In genomic region chr1:162218530-162219180, GRCm38 (mm10) we compare ENCODE assay signal across 9 mouse cellular contexts.
DNase-seq lines count a peak whose midpoint lies in the region; ATAC-seq and TF ChIP-seq lines count a peak whose summit lies in the region.
"Had no signal": no experiment of that assay in that cellular context is flagged by ENCODE, and none has a peak within 500 bp of the region (broad histone marks: within the 10 kb centered on the region; RNA-seq: fewer than 3 reads in every experiment).

No protein-coding gene starts in this region.

- TF ChIP-seq RAD21 in CH12.LX (IDR thresholded peaks at IDR 0.05; ENCODE audit: low read depth, low read length): no peak

- no peaks in the 10 kb centered on the region for H3K79me2 ChIP-seq in CH12.LX (replicated peaks; ENCODE audit: control insufficient read depth, extremely low read depth, insufficient read depth, poor library complexity, severe bottlenecking)

- no peak for ATAC-seq in hindbrain, postnatal 0 days
- no peak for ATAC-seq in embryonic facial prominence, embryonic 13.5 days (ENCODE audit: insufficient number of reproducible peaks, insufficient read depth, low FRiP score, low TSS enrichment, low read depth)
- no peak for ATAC-seq in limb, embryonic 14.5 days (ENCODE audit: low FRiP score, low read depth)
- no peak for ATAC-seq in CD4-positive, CD25-positive, alpha-beta regulatory T cell, adult 4 months

- dilution Hi-C loops in CH12.LX (cut with MboI; ENCODE audit: extremely low pct_ligation_motif_present, extremely low pct_unique_long_range_greater_than_20kb, low sequenced_read_pairs): no loop called here

- no peaks in the 10 kb centered on the region for H3K36me3 ChIP-seq in hindbrain, embryonic 10.5 days
- H3K36me3 ChIP-seq in hindbrain, postnatal 0 days (ENCODE audit: insufficient read depth, low read length): no peaks in the 10 kb centered on the region
- no peaks in the 10 kb centered on the region for H3K36me3 ChIP-seq in CH12.LX (replicated peaks in 1 of 2; ENCODE audit: control insufficient read depth in 1 of 2, insufficient read depth in 1 of 2, low read length in 1 of 2)
- H3K36me3 ChIP-seq in embryonic facial prominence, embryonic 13.5 days: peaks cover 6% of the 10 kb centered on the region; the same call in 1 of the 2 replicates
- H3K36me3 ChIP-seq in limb, embryonic 14.5 days (ENCODE audit: control insufficient read depth, insufficient read depth, low read length): peaks cover 34% of the 10 kb centered on the region

- in situ Hi-C loops in CH12.LX (cut with MboI; ENCODE audit: low pct_ligation_motif_present, low pct_unique_long_range_greater_than_20kb, low sequenced_read_pairs): no loop called here

- H3K27me3 ChIP-seq in hindbrain, embryonic 10.5 days (ENCODE audit: insufficient read depth, poor library complexity, severe bottlenecking): peaks cover 41% of the 10 kb centered on the region
- H3K27me3 ChIP-seq in hindbrain, postnatal 0 days (ENCODE audit: insufficient read depth, low read length): no peaks in the 10 kb centered on the region
- H3K27me3 ChIP-seq in CH12.LX (replicated peaks): no peaks in the 10 kb centered on the region
- H3K27me3 ChIP-seq in embryonic facial prominence, embryonic 13.5 days: no peaks in the 10 kb centered on the region
- H3K27me3 ChIP-seq in limb, embryonic 14.5 days (ENCODE audit: control insufficient read depth, insufficient read depth, low read length): no peaks in the 10 kb centered on the region

- no peak for TF ChIP-seq POLR2A in CH12.LX (IDR thresholded peaks at IDR 0.05; ENCODE audit: low read depth, low read length)
- 0 out of 2 replicates have a peak, but pooled peaks have one; percentile 29 for TF ChIP-seq POLR2A in limb, embryonic 14.5 days (IDR thresholded peaks at IDR 0.05; ENCODE audit: borderline replicate concordance, extremely low read depth, insufficient read depth, insufficient read length)

- TF ChIP-seq EP300 in CH12.LX (IDR thresholded peaks at IDR 0.05; ENCODE audit: low read length): no peak

- whole genome bisulfite sequencing in hindbrain, embryonic 10.5 days: 61% methylated on average over 8 of the region's 8 CpGs
- WGBS in hindbrain, postnatal 0 days: 68% methylated on average over 8 of the region's 8 CpGs
- 18% methylated on average over 8 of the region's 8 CpGs for WGBS in embryonic facial prominence, embryonic 13.5 days
- 13% methylated on average over 8 of the region's 8 CpGs for WGBS in limb, embryonic 14.5 days

- H3K27ac ChIP-seq in hindbrain, embryonic 10.5 days: peak overlapping the region; percentile 85
- H3K27ac ChIP-seq in hindbrain, postnatal 0 days: no peak overlapping the region
- no peak overlapping the region for H3K27ac ChIP-seq in CH12.LX (ENCODE audit: insufficient read depth, low read depth)
- peak overlapping the region; percentile 100 for H3K27ac ChIP-seq in embryonic facial prominence, embryonic 13.5 days
- H3K27ac ChIP-seq in limb, embryonic 14.5 days (replicated peaks; ENCODE audit: low read depth, low read length): peak overlapping the region; percentile 100

- no peaks in the 10 kb centered on the region for H3K9me3 ChIP-seq in hindbrain, embryonic 10.5 days
- H3K9me3 ChIP-seq in hindbrain, postnatal 0 days (ENCODE audit: low read length): no peaks in the 10 kb centered on the region
- no peaks in the 10 kb centered on the region for H3K9me3 ChIP-seq in CH12.LX (replicated peaks; ENCODE audit: low read length)
- H3K9me3 ChIP-seq in embryonic facial prominence, embryonic 13.5 days: no peaks in the 10 kb centered on the region
- no peaks in the 10 kb centered on the region for H3K9me3 ChIP-seq in limb, embryonic 14.5 days (ENCODE audit: control insufficient read depth, low read length)

- no peak for DNase-seq in hindbrain, embryonic 10.5 days (ENCODE audit: low spot score)
- DNase-seq in hindbrain, postnatal 0 days (ENCODE audit: low spot score): no peak
- no peak for DNase-seq in CH12.LX (ENCODE audit: extremely low read depth)
- peak; percentile 58 for DNase-seq in limb, embryonic 14.5 days (ENCODE audit: low spot score)
- DNase-seq in layer of hippocampus, adult 18-20 months (ENCODE audit: low spot score in 2 of 2): no peak
- no peak for DNase-seq in ovary, postnatal 36 days (ENCODE audit: low spot score)
- DNase-seq: cerebellum, adult 9-11 months had no signal

- H3K4me1 ChIP-seq in hindbrain, embryonic 10.5 days (replicated peaks): peaks cover 21% of the 10 kb centered on the region
- H3K4me1 ChIP-seq in hindbrain, postnatal 0 days (ENCODE audit: insufficient read depth, low read length): no peaks in the 10 kb centered on the region
- peaks cover 6 to 14% of the 10 kb centered on the region in 2 experiments; a peak in 3 of 4 replicates for H3K4me1 ChIP-seq in CH12.LX (ENCODE audit: control insufficient read depth in 1 of 2, insufficient read depth in 2 of 2)
- H3K4me1 ChIP-seq in embryonic facial prominence, embryonic 13.5 days: peaks cover 30% of the 10 kb centered on the region
- peaks cover 22% of the 10 kb centered on the region for H3K4me1 ChIP-seq in limb, embryonic 14.5 days (ENCODE audit: control insufficient read depth, insufficient read depth, low read length)

- H3K9ac ChIP-seq in hindbrain, postnatal 0 days (replicated peaks; ENCODE audit: low read length): no peak overlapping the region
- H3K9ac ChIP-seq in CH12.LX (ENCODE audit: insufficient read depth, low read depth): no peak overlapping the region
- peak overlapping the region; percentile 100 for H3K9ac ChIP-seq in embryonic facial prominence, embryonic 13.5 days
- peak overlapping the region; percentile 95 for H3K9ac ChIP-seq in limb, embryonic 14.5 days (ENCODE audit: low read depth, low read length, severe bottlenecking)

- peak overlapping the region; percentile 46 for H3K4me3 ChIP-seq in hindbrain, embryonic 10.5 days
- no peak overlapping the region for H3K4me3 ChIP-seq in hindbrain, postnatal 0 days (ENCODE audit: low read length)
- H3K4me3 ChIP-seq in CH12.LX (replicated peaks in 1 of 3; ENCODE audit: low read depth in 2 of 3, low read length in 2 of 3, poor library complexity in 1 of 3): no peak overlapping the region
- peak overlapping the region; percentile 76 for H3K4me3 ChIP-seq in embryonic facial prominence, embryonic 13.5 days
- peak overlapping the region; percentile 58 for H3K4me3 ChIP-seq in limb, embryonic 14.5 days (replicated peaks; ENCODE audit: low read length)

- no peak for TF ChIP-seq CTCF in hindbrain, postnatal 0 days (IDR thresholded peaks at IDR 0.05; ENCODE audit: low read depth)
- no peak for TF ChIP-seq CTCF in CH12.LX (conservative IDR thresholded peaks at IDR 0.05 in 1 of 2, IDR thresholded peaks at IDR 0.05 in 1 of 2; ENCODE audit: low read depth in 2 of 2, low read length in 2 of 2)

- no peak overlapping the region for H3K4me2 ChIP-seq in hindbrain, postnatal 0 days (ENCODE audit: low read depth, low read length)
- no peak overlapping the region for H3K4me2 ChIP-seq in CH12.LX (ENCODE audit: insufficient read depth, low read depth, poor library complexity, severe bottlenecking)
- no peak overlapping the region for H3K4me2 ChIP-seq in embryonic facial prominence, embryonic 13.5 days
- H3K4me2 ChIP-seq in limb, embryonic 14.5 days (replicated peaks; ENCODE audit: low read depth, low read length, severe bottlenecking): peak overlapping the region; percentile 66; the same call in 1 of the 2 replicates

TF ChIP-seq in CH12.LX, 34 proteins besides CTCF, POLR2A, EP300 and RAD21:
- TF ChIP-seq MAFK (IDR thresholded peaks at IDR 0.05; ENCODE audit: insufficient replicate concordance, low read length): 0 out of 2 replicates have a peak, but pooled peaks have one; percentile 44
- TF ChIP-seq ZNF384 (IDR thresholded peaks at IDR 0.05; ENCODE audit: low read depth, low read length): peak; percentile 24; the same call in 1 of the 2 replicates
- TF ChIP-seq NELFE (IDR thresholded peaks at IDR 0.05; ENCODE audit: low read depth, low read length): no peak
TF ChIP-seq in CH12.LX: peak in this region for 2.

Comparison
In these comparisons a context has a peak if more than half of its experiments do, and no peak if none do; other contexts are left out.
1. H3K27ac ChIP-seq: peak in hindbrain, embryonic 10.5 days (single experiment), embryonic facial prominence, embryonic 13.5 days (single experiment) and limb, embryonic 14.5 days (single experiment); none in hindbrain, postnatal 0 days (single experiment) and CH12.LX (single experiment).
2. H3K4me3 ChIP-seq: peak in hindbrain, embryonic 10.5 days (single experiment), embryonic facial prominence, embryonic 13.5 days (single experiment) and limb, embryonic 14.5 days (single experiment); none in hindbrain, postnatal 0 days (single experiment) and CH12.LX (0 of 3).
3. H3K9ac ChIP-seq: peak in embryonic facial prominence, embryonic 13.5 days (single experiment) and limb, embryonic 14.5 days (single experiment); none in hindbrain, postnatal 0 days (single experiment) and CH12.LX (single experiment).